Mouse (Mus musculus) heart, embryonic 15.5 days (tissue): ENCODE data around the gene Pitpnc1. TPM values are rescaled to one million over a fixed set of nuclear protein-coding genes. Genes with fewer than 3 reads are reported as not detected.

ENCODE experiments used
- ATAC-seq: fragments of 200-750 bp; cut with Nextera tagmentation; replicated peaks from 2 replicates; pipeline ENCODE4 v1.8.0; 2017; ENCODE audit warnings: low read depth, moderate TSS enrichment; ENCODE audit not compliant: insufficient number of reproducible peaks, insufficient read depth, low FRiP score
- H3K27ac ChIP-seq: fragments of 300-500 bp; sonication (generic); 2 replicates; pipeline ENCODE4 v1.5.1; 2015; ENCODE audit warnings: mild to moderate bottlenecking, inconsistent platforms
- H3K27me3 ChIP-seq: fragments of 300-500 bp; sonication (generic); 2 replicates; pipeline ENCODE4 v1.6.1; 2015; ENCODE audit warnings: inconsistent platforms
- H3K36me3 ChIP-seq: fragments of 300-500 bp; sonication (generic); 2 replicates; pipeline ENCODE4 v1.6.1; 2015; ENCODE audit warnings: mild to moderate bottlenecking, inconsistent platforms
- H3K4me1 ChIP-seq: fragments of 300-500 bp; sonication (generic); replicated peaks from 2 replicates; pipeline ENCODE4 v1.6.1; 2015; ENCODE audit warnings: inconsistent platforms
- H3K4me2 ChIP-seq: fragments of 300-500 bp; sonication (generic); 2 replicates; pipeline ENCODE4 v1.6.1; 2015; ENCODE audit warnings: inconsistent platforms, mild to moderate bottlenecking, moderate library complexity
- H3K4me3 ChIP-seq: fragments of 300-500 bp; sonication (generic); 2 replicates; pipeline ENCODE4 v1.5.1; 2015; ENCODE audit warnings: mild to moderate bottlenecking, inconsistent platforms
- H3K9ac ChIP-seq: fragments of 300-500 bp; sonication (generic); 2 replicates; pipeline ENCODE4 v1.6.1; 2015; ENCODE audit warnings: mild to moderate bottlenecking, inconsistent platforms
- H3K9me3 ChIP-seq: fragments of 300-500 bp; sonication (generic); replicated peaks from 2 replicates; pipeline ENCODE4 v1.6.1; 2016; ENCODE audit warnings: inconsistent platforms
- WGBS: fragments of 180-500 bp; shearing (Covaris S2); methylation state at CpG from one replicate; pipeline ENCODE4 v1.1.7; 2015; ENCODE audit warnings: mixed read lengths; 5-methylcytosine and 5-hydroxymethylcytosine counted together
- polyA plus RNA-seq: library from polyadenylated mRNA; unstranded; fragments of >200 nt; fragmentation: Nextera tagmentation; extraction: Ambion mirVana; gene quantifications from 2 replicates; pipeline ENCODE4 v1.2.1, GENCODE M21; 2015

Pitpnc1 gene
- polyA plus RNA-seq, 1 experiment from 2014 or later: 18.0 TPM

- no peak overlapping the region for H3K27ac ChIP-seq
Observed at GRCm38 (mm10) chr11:107450097-107450496, 20.4 kb downstream of the Pitpnc1 start.

GRCm38 (mm10) chr11:107449169-107449910 is 21.2 kb downstream of the Pitpnc1 start:
- WGBS: 73% methylated on average over 17 of the region's 17 CpGs
- H3K27ac ChIP-seq: no peak overlapping the region
- H3K4me1 ChIP-seq: peaks cover 42% of the 10 kb centered on the region
- no peaks in the 10 kb centered on the region for H3K27me3 ChIP-seq
- no peak for ATAC-seq
- 0 out of 2 replicates have a peak overlapping the region, but pooled peaks have one; percentile 2 for H3K4me2 ChIP-seq
- no peaks in the 10 kb centered on the region for H3K9me3 ChIP-seq
- no peaks in the 10 kb centered on the region for H3K36me3 ChIP-seq
- no peak overlapping the region for H3K9ac ChIP-seq
- no peak overlapping the region for H3K4me3 ChIP-seq

More at GRCm38 (mm10) chr11:107450097-107450496, 20.4 kb downstream of the Pitpnc1 start:
- ATAC-seq: no peak
- peaks cover 47% of the 10 kb centered on the region for H3K4me1 ChIP-seq
- WGBS: 58% methylated on average over 6 of the region's 6 CpGs
- H3K4me3 ChIP-seq: no peak overlapping the region
- H3K9me3 ChIP-seq: no peaks in the 10 kb centered on the region
- H3K4me2 ChIP-seq: no peak overlapping the region
- no peak overlapping the region for H3K9ac ChIP-seq
- H3K36me3 ChIP-seq: no peaks in the 10 kb centered on the region
- H3K27me3 ChIP-seq: no peaks in the 10 kb centered on the region

- Histone ChIP-seq H3K36me3 (no peaks in the 10 kb centered on the region), H3K4me3 (no peak overlapping the region), H3K4me1 (peaks cover 42% of the 10 kb centered on the region), H3K4me2 (no peak overlapping the region), H3K9me3 (no peaks in the 10 kb centered on the region), H3K27me3 (no peaks in the 10 kb centered on the region), H3K9ac (no peak overlapping the region), H3K27ac (no peak overlapping the region)
- ATAC-seq: no peak
- WGBS: 83% methylated on average over 9 of the region's 9 CpGs
Observed at GRCm38 (mm10) chr11:107447915-107448314, 22.6 kb downstream of the Pitpnc1 start.

- Histone ChIP-seq H3K27me3 (no peaks in the 10 kb centered on the region), H3K9ac (no peak overlapping the region), H3K4me3 (no peak overlapping the region), H3K9me3 (no peaks in the 10 kb centered on the region), H3K36me3 (no peaks in the 10 kb centered on the region), H3K27ac (peak overlapping the region; percentile 43; the same call in 1 of the 2 replicates), H3K4me1 (peaks cover 42% of the 10 kb centered on the region), H3K4me2 (no peak overlapping the region)
- 53% methylated on average over 5 of the region's 5 CpGs for WGBS
- ATAC-seq: no peak
Observed at GRCm38 (mm10) chr11:107447349-107447748, 23.1 kb downstream of the Pitpnc1 start.

DNA sequence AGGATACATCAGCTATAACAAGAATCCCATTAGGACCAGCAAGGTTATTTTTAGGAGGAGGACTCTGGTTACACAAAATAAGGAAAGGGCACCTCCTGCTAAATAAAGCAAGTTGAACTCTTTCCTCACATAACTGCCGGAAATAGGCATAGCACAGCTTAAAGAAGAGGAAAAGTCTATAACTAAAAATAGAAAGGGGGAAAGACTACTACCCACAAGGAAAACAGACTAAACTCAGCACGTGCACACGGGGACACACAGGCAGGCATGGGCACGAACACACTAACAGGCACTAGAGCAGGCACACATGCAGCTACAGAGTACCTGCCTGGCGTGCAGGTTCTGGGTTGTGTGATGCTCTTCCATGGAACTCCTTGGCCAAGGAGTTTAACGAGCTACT is 23.8 kb downstream of the Pitpnc1 start:
- Histone ChIP-seq H3K4me3 (no peak overlapping the region), H3K9me3 (no peaks in the 10 kb centered on the region), H3K4me2 (no peak overlapping the region), H3K9ac (no peak overlapping the region), H3K4me1 (peaks cover 41% of the 10 kb centered on the region), H3K27ac (peak overlapping the region; percentile 43), H3K27me3 (no peaks in the 10 kb centered on the region), H3K36me3 (no peaks in the 10 kb centered on the region)
- 47% methylated on average over 6 of the region's 6 CpGs for WGBS
- ATAC-seq: no peak

DNA sequence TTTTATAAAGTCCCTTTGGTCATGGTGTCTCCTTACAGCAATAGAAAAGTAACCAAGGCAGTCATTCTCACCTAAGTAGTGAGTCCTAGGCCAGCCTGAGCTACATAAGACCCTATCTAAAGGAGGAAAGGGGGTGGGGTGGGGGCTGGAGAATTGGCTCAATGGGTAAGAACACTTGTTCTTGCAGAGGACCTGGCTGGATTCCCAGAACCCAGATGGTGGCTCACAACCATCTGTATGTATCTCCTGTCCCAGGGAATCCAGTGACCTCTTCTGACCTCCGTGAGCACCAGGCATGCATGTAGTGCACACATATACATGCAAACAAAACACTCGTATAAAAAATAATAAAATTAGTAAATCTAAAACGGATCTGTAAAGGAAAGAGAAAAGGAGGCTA is 24.8 kb downstream of the Pitpnc1 start:
- Histone ChIP-seq H3K36me3 (no peaks in the 10 kb centered on the region), H3K4me3 (no peak overlapping the region), H3K4me1 (peaks cover 32% of the 10 kb centered on the region), H3K4me2 (no peak overlapping the region), H3K27ac (no peak overlapping the region), H3K9me3 (no peaks in the 10 kb centered on the region), H3K27me3 (no peaks in the 10 kb centered on the region), H3K9ac (no peak overlapping the region)
- WGBS: 87% methylated on average over 3 of the region's 3 CpGs
- no peak for ATAC-seq

DNA sequence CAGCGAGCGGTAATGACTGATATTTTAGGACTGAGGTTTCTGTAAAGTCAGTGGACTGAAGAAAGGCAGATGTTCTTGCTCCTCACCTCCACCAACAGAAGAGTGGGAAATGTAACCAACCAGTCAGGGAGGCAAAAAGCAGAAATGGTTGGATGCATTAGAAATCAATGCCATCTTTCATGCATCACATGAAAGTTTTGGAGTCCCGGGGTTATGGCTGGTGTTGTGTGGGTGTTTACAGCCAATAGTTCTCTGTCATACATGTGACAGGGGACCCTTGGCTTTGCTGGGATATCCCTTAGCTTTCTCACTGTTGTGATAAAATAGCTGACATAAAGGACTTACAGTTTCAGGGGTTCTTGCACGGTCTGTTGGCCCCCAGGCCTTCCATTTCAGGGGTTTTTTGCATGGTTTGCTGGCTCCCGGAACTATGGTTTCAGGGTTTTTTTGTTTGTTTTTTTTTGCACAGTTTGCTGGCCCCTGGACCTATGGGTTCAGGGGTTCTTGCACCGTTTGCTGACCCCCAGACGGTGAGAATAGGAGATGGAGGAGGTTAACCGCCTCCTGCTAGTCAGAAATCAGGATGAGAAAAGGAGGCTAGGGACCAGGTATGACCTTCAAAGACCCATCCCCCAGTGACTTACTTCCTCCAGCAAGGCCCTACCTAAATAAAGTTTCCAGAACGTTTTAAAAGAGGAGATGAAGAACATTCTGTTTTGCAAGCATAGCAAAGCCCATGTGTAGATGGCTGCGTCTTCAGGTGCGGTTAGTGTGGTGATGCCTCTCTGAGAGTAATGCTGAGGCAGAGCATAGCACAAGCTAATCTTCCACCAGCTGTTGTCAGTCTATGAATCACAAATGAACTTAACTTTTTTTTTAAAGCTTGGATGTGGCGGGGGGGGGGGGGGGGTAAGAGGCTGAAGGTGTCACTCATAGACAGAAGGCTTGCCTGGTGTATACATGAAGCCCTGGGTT is 27.1 kb downstream of the Pitpnc1 start:
- ATAC-seq: no peak
- H3K4me1 ChIP-seq: peaks cover 12% of the 10 kb centered on the region
- H3K9me3 ChIP-seq: no peaks in the 10 kb centered on the region
- H3K36me3 ChIP-seq: no peaks in the 10 kb centered on the region
- no peak overlapping the region for H3K4me2 ChIP-seq
- WGBS: 76% methylated on average over 12 of the region's 12 CpGs
- no peak overlapping the region for H3K9ac ChIP-seq
- H3K27me3 ChIP-seq: no peaks in the 10 kb centered on the region
- H3K27ac ChIP-seq: no peak overlapping the region
- no peak overlapping the region for H3K4me3 ChIP-seq

DNA sequence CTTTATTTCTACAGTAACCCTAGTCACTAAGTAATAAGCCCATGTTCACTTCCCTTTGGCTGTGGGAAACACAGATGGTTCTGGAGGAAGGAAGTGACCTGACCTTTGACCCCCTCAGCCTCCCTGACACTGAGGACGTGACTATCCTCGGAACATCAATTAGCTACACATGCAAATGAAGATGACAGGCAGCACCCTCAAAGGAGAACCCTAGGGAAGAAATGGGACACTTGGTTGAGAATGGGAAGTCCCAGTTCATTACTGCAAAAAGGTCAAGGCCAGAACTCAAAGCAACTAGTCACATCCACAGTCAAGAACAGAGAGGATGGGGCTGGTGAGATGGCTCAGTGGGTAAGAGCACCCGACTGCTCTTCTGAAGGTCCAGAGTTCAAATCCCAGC is 29.4 kb downstream of the Pitpnc1 start:
- Histone ChIP-seq H3K4me2 (no peak overlapping the region), H3K27ac (no peak overlapping the region), H3K27me3 (no peaks in the 10 kb centered on the region), H3K9me3 (no peaks in the 10 kb centered on the region), H3K36me3 (no peaks in the 10 kb centered on the region), H3K4me3 (no peak overlapping the region), H3K4me1 (peaks cover 18% of the 10 kb centered on the region), H3K9ac (no peak overlapping the region)
- ATAC-seq: no peak
- 63% methylated on average over 3 of the region's 3 CpGs for WGBS

GRCm38 (mm10) chr11:107438140-107438539 is 32.4 kb downstream of the Pitpnc1 start:
- H3K27ac ChIP-seq: peak overlapping the region; percentile 52; the same call in 1 of the 2 replicates

DNA sequence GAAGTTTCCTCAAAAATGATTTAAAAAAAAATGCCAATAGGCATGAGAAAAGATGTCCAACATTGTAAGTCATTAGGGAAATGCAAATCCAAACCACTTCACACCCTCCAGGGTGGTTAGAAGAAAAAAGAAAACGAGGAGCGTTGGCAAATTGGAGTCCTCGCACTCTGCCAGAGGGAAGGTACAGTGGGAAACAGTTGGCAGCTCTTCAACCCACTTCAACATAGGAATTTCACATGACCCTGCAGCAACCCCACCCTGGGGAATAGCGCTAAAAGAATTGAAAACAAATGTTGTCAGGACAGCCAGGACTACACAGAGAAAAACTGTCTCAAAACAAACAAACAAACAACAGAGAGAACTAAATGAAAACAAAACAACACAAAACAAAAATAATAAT is 32.8 kb downstream of the Pitpnc1 start:
- Histone ChIP-seq H3K27me3 (no peaks in the 10 kb centered on the region), H3K9ac (no peak overlapping the region), H3K27ac (peak overlapping the region; percentile 52), H3K4me1 (peaks cover 20% of the 10 kb centered on the region), H3K4me3 (no peak overlapping the region), H3K9me3 (no peaks in the 10 kb centered on the region), H3K36me3 (no peaks in the 10 kb centered on the region), H3K4me2 (no peak overlapping the region)
- ATAC-seq: peak; percentile 58; the same call in 1 of the 2 replicates
- WGBS: 35% methylated on average over 4 of the region's 4 CpGs

More at GRCm38 (mm10) chr11:107438140-107438539, 32.4 kb downstream of the Pitpnc1 start:
- H3K27me3 ChIP-seq: no peaks in the 10 kb centered on the region
- ATAC-seq: no peak
- H3K36me3 ChIP-seq: no peaks in the 10 kb centered on the region
- no peak overlapping the region for H3K4me2 ChIP-seq
- H3K4me1 ChIP-seq: peaks cover 20% of the 10 kb centered on the region
- WGBS: 71% methylated on average over 3 of the region's 3 CpGs
- no peaks in the 10 kb centered on the region for H3K9me3 ChIP-seq
- H3K9ac ChIP-seq: no peak overlapping the region
- no peak overlapping the region for H3K4me3 ChIP-seq

DNA sequence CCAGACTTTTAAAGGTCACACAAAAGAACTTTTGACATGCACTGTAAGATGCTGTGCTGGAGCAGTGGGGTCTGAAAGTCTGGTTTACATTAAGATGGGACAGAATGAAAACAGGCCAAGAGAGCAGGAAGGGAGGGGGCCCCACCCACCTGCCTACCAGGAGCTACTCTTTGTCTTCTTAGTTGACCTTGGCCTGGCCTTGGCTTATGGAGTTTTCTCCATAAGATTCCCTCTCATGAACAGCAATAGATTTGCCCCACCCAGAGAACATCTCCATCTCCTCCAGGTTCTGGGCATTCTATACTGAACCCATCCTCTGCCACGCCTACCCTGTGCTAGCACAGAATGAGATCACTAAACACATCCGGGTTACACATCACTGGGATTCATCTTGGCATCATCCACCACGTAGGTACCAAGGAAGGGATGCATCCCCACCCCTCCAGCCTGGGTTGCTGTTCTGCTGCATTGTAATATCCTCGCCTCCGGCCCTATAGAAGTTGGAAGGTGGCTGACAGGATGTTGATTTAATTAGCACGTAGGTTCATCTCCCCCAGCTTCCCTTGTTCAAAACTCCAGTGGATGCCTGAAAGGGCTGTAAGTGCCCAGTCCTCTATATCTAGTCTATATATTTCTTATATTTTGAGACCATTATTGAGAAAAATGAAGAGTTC is 34.6 kb downstream of the Pitpnc1 start:
- peaks cover 20% of the 10 kb centered on the region for H3K4me1 ChIP-seq
- no peak overlapping the region for H3K27ac ChIP-seq
- no peaks in the 10 kb centered on the region for H3K36me3 ChIP-seq
- no peak overlapping the region for H3K4me3 ChIP-seq
- no peak overlapping the region for H3K4me2 ChIP-seq
- WGBS: 85% methylated on average over 6 of the region's 6 CpGs
- H3K9ac ChIP-seq: no peak overlapping the region
- no peak for ATAC-seq
- H3K27me3 ChIP-seq: no peaks in the 10 kb centered on the region
- no peaks in the 10 kb centered on the region for H3K9me3 ChIP-seq
